Mouse (Mus musculus) left cerebral cortex, postnatal 36 days (tissue): ENCODE results near the gene Cbfb. TPM values are rescaled to one million over a fixed set of nuclear protein-coding genes. Genes with fewer than 3 reads are reported as not detected.

Experiments
- DNase-seq, 2 experiments: peaks; one replicate each; pipeline ENCODE4 v3.0.0; 2021 to 2022; ENCODE audit warnings: low spot score in 2 of 2, mixed read lengths in 1 of 2
- intact Hi-C: fragments of 180-260 bp; cut with DNase I; formaldehyde crosslinking; loops from one replicate; pipeline ENCODE4 v1.15.1; 2025
- total RNA-seq, 2 experiments: library from RNA; stranded (reverse); gene quantifications; 2 replicates each; pipeline ENCODE4 v1.2.3; 2021

Gene Cbfb
- total RNA-seq: 10 to 100 TPM; 21.4 to 24.1 TPM

DNA sequence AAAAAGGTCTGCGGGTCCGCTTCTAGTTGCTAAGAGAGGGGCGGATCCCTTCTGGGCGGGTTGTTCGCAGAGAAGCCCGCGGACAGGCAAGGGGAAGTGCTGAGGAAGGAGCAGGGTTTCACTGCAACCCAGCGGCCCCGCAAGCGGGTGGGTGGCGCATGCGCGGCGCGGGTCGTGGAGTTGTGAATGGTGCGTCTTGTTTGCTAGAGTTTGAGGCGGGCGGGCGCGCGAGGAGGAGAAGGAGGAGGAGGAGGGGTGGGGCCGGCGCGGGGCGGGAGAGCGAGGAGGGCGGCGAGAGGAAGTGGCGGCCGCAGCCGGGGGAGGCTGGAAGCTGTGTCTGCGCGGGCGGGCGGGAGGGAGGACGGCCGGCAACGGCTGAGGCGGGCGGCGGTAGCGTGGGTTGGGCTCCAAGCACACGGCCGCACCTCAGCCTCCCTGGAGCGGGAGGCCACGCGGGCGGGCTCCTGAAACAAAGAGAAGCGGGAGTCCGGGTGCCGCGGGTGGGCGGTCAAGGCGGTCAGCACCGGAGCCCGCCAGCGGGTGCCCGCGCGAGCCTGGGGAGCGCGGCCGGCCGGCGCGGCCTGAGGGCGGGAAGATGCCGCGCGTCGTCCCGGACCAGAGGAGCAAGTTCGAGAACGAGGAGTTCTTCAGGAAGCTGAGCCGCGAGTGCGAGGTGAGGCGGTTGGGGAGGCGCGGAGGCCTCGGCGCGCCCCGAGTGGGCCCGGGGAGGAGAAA is at the start of gene Cbfb:
Gene Cbfb (plus strand): TSS at position 294 of the 735 bp plus-strand sequence.
- peak; percentile 92 to 93 for DNase-seq
- intact Hi-C loops: loop anchor here (5.0 kb wide), 1 partner anchor 37 kb away; no protein-coding TSS in a partner anchor

DNA sequence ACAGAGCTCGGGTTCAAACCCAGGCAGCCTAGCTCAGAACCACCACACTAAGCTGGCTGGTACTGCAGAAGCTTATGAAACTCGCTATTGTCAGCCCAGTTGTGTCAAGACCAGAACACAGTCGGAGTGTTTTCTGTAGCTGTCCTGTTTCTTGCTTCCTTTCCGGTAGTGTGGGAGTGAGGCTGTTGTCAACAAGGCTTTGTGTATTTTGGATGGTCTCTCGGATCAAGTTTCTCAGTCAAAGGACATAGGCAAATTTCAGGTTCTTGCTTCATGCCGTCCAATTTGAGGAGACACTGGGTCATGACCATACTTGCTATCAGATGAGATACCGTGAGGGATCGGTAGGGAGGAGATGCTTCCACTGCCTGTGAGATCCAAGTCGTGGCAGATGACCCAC is 40.6 kb upstream of the Cbfb start:
- DNase-seq: no peak
- intact Hi-C loops: no loop called here

DNA sequence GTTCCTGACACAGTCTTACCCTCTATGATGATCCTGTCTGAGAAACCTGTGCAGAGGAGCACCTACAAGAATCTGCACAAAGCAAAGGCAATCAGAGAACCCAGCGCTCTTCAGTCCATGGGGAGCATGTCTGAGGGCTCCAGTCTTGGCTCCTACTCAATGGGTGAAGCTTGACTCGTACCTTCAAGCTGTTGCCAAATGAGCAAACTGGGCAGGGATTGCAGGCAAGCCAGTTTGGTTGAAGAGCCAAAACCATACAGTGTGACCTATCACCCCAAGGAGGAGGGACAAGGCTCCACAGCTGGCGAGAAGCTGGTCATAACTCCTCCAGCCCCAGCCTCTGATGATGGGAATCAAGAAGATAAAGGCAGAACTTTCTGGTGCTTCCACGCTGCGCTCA is 39.0 kb upstream of the Cbfb start, which contains the start of gene Ces4a:
Gene Ces4a (plus strand): TSS at position 292 of the 400 bp plus-strand sequence.
- intact Hi-C loops: no loop called here
- no peak for DNase-seq

DNA sequence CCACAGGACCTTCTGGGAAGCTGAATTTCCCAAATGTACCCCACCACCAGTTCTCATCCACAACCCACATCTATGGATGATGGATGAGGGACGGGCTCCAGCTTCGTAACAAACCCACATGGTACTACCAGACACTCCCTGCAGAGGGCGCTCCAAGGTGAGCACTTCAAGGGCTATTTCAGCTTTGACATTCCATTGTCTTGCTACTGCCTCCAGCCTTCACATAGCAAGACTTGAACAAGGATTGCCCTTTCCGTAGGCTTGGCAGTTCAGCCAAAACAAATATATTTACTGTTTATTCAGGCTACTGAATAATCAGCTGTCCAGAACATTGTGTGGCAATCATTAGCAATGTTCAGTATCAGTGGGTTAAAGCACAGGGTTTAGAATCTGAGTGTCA is 32.1 kb upstream of the Cbfb start:
- DNase-seq: peak in 1 of 2 experiments; percentile 27
- intact Hi-C loops: loop anchor here (2.0 kb wide), 1 partner anchor 80 kb away; no protein-coding TSS in a partner anchor

DNA sequence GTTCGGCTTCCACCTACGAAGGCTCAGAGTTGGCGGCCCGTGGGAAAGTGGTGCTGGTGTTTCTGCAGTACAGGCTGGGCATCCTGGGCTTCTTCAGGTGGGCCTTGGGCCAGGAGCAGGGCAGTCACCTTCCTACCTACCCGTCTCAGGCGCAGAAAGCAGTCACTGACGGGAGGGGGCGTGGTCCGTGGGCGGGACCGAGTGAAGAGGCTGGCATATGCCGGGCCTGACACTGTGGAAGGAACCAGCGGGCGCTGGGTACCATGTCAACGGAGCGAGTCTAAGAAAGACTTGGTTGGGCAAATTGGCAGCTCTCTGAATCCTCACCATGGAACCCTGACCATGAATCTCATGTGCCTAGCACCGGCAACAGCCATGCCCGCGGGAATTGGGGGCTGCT is 28.1 kb upstream of the Cbfb start:
- intact Hi-C loops: no loop called here

DNA sequence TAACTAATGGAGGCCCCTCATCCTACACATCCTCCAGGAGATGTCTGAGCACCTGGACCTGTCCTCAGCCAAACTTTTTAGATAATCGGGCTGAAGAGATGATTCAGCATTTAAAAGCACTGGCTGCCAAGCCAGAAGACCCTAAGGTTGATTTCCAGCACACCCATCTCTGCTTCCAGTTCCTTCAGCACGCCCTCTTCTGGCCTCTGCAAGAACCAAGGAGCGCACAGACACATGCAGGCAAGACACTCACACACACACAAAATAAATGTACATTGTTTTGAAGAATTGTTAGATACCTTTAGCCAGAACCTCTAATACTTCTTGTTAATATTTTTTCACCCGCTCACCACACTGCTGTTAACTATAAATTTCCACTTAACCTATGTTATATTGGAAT is 18.8 kb upstream of the Cbfb start:
- intact Hi-C loops: no loop called here
- DNase-seq: no peak

More for the DNA sequence above, 28.1 kb upstream of the Cbfb start:
- DNase-seq: no peak

DNA sequence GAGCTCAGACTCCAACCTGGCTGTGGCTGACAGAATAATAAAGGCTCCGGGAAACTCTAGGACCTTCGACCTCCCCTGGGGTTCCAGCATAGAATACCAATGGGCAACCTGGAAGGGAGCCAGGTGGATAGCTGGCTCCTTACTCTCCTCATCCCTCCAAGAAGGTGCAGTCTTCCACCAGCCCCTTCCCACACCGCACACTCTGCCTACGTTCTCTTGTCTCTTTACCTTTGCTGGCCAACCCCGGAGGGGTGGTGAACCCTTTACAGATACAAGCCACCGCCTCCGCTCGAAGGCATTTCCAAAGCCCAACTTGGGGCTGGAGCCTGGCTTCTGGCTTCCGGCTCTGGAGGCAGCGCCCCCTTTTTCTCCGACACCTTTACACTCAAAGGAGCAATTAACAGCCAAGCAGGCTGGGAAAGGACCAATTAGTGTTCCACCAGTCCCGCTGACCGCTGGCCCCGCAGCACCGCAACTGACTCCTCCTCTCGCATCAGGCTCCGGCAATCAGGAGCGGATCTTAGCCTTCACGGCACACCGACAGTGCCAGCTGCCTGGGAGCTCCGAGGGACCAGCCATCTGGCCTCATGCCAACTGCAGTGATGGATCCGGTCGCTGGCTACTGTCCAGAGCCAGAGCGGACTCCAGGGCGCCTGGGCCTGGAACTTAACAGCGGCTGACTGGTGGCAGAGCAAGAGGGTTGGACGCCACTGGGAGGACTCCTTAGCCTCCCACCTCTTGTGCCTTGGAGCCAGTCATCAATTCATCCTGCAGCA is 17.7 kb upstream of the Cbfb start:
- intact Hi-C loops: no loop called here
- peak; percentile 44 to 64 for DNase-seq

DNA sequence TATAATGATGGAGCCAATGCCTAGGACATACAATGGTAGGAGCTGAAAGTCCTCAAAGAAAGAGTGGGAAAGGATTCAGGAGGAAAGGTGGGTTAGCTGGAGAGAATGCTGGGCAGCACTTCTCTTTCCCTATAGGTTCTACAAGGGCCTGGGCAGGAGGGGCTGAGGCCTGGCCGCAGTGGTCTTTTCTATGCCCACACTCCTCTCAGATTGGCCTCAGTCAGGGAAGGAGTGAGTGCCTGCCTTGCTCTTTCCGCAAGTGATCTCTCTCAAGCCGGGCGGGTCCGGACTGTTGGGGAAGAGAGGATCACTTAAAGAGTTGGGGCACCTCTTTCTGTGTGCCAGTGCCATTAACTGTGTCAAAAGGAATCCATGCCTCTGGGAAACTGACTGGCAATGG is 16.2 kb upstream of the Cbfb start:
- no peak for DNase-seq
- intact Hi-C loops: no loop called here

DNA sequence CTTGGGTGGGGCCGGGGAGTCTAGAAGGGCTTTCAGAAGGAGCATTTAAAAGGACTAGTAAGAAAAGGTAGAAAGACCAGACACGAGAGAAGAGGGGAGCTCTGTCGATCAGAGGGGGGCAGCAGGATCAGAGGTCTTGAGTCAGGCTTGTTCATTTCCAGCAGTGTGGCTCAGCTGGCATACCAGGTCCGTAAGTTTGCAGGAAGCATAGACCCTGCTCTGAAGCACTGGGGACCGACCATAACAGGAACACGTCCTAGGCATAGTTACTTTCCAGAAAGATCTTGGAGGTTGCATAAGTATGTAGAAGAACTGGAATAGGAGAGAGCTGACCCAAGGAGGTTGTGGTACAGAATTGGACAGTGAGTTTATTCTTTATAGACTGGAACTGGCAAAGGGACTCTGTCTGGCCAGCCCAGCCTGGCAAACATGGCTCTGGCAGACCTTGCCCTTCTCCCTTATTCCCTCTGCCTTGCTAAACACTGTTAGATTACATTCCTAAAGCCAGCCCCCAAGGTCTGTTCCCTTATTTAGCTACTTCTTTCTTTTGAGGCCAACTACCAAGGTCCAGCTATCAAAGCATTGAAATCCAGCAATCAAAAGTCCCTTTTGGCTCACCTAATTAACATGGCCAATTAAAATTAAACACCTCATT is 15.3 kb upstream of the Cbfb start:
- intact Hi-C loops: no loop called here
- DNase-seq: no peak

DNA sequence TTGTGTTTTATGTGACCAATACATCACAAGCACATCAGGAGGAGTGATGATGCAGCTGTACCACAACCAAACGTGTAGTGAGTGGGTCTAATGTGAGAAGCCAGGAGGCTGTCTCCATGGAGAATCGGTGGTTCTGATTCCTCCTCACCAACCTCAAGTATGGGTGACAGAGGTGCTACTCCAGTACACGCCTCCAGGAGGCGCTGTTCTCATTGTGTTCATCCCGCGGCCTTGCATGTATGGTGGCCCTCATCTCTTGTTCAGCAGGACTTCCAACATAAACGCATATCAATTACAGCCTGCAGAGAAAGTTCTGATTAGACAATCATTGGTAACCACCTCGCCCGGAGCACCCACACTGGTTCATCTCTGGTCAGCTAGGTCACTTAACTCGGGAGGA is 12.9 kb upstream of the Cbfb start:
- no peak for DNase-seq
- intact Hi-C loops: no loop called here

DNA sequence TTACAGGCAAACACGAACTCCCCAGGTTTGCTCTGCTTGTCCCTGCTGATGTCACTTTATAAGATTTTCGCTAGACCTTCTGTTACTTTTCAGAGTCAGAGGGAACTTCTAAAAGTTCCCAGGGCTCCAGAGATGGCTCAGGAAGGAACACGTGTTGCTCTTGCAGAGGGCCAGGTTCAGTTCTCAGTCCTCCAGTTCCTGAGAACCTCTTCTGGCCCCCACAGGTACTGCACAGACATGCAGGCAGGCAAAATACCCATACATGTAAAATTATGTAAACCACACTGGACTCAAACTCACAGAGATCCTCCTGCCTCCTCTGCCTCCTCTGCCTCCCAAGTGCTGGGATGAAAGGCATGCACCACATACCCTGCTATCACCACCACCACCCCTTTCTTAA is 12.4 kb upstream of the Cbfb start:
- intact Hi-C loops: no loop called here
- DNase-seq: no peak

DNA sequence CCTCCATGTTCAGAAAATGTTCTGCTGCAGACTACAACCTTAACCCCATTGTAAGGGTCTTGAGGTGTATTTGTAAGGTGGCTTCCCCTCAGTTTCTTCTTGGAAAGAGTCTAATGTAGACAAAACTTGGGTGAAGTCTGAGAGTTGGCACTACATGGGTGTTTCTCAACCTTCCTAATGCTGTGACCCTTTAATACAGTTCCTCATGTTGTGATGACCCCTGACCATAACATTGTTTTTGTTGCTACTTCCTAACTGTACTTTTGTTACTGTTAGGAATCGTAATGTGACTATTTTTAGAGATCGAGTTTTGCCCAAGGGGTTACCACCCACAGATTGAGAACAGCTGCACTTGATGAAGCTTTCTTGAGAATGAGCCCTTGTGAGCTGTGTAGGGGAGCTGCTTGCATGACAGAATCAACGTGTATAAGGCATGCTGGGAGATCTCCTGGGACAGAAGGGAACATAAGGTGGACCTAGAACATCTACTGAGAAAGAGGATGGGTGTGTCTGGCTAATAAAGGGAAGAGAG is 9.3 kb upstream of the Cbfb start:
- intact Hi-C loops: no loop called here
- DNase-seq: no peak

DNA sequence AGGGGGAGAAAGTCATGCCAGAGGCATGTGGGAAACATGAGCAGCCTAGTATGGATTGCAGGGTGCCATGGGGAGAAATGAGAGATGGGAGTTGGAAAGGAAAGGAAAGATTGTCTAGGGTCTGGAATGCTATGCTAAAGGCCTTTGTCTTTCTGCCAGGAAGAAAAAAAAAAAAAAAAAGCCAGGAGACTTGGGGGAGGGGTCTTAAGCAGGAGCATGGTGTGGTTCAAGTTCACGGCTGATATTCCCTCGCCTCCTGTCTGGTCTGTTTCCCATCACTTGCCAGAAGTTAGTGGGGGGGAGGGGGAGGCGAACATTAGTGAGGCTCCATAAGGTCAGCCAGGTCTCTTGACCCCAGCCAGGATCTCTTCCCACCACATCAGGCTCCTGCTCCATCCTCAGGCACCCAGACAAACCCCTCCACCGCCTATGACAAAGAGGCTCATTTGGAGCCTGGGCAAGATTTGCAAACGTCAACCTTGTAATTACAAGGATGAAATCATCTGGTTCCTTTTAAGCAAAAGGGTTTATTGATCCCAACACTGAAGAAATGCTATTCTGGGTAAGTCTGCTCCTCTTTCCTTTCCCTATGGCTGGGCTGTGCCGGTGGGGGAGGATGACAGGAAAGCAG is 6.1 kb upstream of the Cbfb start:
- intact Hi-C loops: no loop called here
- no peak for DNase-seq

DNA sequence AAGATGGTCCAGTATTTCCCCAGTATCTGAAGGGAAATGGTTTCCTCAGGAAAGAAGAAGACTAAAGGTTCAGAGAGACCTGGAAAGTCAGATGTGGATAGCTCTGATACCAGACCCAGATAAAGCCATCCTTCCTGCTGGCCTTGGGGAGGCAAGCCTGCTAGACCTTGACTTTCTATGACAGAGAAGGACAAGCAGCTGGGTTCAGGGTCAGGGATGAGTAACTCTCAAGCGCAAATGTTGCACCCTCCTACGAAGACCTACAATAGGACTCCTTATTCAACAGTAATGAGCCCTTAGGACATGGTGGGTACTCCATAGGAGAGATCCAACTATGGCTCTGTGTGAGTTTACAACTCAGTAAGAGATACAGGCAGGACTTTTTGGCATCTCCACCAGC is 5.3 kb upstream of the Cbfb start:
- intact Hi-C loops: no loop called here
- no peak for DNase-seq

DNA sequence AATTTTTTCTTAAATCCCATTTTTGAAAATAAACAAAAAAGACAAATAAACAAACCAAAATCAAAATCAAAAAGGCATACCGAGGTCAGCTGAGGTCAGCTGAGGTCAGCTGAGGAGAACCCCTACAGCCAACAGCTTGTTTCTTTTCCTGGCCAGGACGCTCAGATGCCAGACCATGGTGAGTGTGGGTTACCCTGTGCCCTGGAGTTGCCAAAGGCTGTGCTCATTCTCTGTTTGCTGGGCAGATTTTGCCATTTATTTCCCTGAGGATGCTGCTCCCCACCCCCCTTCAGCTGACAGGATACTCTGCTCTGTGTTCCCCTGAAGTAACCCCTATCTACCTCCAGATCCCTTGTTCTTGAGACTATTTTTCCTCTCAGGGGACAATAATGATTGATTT is 3.4 kb upstream of the Cbfb start:
- DNase-seq: no peak
- intact Hi-C loops: no loop called here

DNA sequence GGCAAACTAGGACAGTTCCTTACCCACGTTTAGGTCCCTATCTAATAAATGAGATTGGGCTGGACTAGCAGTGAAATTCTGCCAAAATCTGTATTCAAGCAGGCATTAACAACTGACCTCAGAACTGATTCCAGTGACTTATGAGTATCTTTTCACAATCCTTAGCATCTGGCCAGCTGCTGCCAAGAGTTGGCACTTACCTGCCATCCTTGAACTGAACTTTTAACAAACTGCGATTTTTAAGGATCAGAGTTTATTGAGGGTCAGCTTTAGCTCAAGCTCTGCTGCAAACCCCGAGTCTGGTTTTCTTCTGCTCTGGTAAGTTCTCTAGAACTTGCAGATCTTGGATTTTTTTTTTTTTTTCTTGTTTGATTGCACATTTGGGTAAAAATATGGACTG is 892 bp upstream of the Cbfb start:
- intact Hi-C loops: no loop called here

DNA sequence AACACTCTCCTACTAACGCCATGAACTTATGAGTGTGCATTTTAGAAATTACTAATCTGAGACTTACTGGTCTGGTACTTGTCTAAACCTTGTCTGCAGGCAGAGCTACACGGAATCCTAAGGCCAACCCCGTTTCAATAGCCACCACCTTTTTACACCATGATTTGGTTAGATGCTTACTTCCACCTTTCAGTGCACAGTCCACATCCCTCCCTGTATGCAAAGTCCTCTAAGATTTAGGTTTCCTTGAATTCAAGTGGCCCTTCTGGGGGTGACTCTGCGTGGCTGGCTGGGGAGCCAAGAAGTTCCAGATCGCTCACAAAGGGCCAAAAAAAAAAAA is 463 bp upstream of the Cbfb start:
- no peak for DNase-seq

More for the DNA sequence above, 892 bp upstream of the Cbfb start:
- no peak for DNase-seq

DNA sequence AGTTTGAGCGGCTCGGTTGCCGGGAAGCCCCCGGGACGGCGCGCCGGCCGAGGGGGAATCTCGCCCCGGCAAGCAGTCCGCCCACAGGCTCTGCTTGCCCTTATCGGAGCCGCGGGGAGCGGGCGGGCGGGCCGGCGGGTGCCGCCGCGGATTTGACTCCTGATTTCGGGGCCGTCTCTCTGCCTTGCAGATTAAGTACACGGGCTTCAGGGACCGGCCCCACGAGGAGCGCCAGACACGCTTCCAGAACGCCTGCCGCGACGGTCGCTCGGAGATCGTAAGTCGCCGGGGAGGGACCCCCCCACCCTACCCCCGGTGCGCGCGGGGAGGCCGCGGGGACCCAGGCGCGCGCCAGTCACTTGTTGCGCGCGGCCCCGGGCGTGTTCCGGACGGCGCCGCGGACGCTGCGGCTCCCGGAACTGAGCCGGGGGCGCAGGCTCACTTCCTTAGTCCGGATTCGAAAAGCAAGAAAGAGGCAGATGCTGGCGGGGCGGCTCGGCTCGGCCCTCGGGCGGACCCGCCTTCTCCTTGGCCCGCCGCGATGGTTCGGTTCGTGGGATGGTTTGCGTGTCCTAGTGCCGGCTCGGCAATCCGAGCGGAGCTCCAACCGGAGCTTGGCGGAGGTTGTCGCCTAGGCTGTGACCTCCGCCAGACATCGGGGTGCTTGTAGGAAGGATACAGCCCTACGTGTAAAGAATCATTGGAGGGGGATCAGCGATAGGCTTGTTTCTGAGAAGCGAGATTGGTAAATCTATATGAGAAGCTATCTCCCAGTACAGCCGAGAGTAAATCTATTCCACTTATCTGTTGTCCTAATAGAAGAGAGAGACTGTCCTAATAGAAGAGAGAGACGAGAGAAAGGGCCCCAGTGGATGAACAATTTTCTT is 885 bp downstream of the Cbfb start:
- intact Hi-C loops: loop anchor here (5.0 kb wide), 1 partner anchor 36 kb away; no protein-coding TSS in a partner anchor
- DNase-seq: peak; percentile 62 to 68

More for the DNA sequence above, 463 bp upstream of the Cbfb start:
- intact Hi-C loops: loop anchor here (5.0 kb wide), 1 partner anchor 37 kb away; no protein-coding TSS in a partner anchor

DNA sequence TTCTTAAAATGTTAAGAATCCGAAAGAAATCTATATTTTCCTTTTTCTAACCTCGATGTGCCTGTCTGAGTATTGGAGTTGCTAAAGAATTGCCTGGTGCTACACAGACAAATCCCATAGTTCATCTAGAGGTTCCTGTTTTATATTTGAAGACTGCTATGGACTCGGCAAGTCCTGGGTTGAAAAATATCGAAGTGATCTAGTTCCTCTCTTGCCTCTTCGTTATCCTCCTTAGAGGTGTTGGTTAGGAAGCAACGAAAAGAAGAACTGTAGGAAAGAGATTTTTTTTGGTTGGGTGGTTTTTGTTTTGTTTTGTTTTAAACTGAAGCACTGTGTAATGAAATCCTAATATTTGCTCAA is 1.5 kb downstream of the Cbfb start:
- no peak for DNase-seq
- intact Hi-C loops: loop anchor here (5.0 kb wide), 1 partner anchor 35 kb away; no protein-coding TSS in a partner anchor
